Mouse (Mus musculus) hindbrain, embryonic 14.5 days (tissue): ENCODE results near the gene Tbc1d22a. TPM values are rescaled to one million over a fixed set of nuclear protein-coding genes. Genes with fewer than 3 reads are reported as not detected.
"Not testable (repeated sequence)": the region's sequence is repeated elsewhere in the genome, so short reads cannot be mapped to it uniquely, and the experiment has no call there.

Source experiments
- ATAC-seq: fragments of 200-750 bp; cut with Nextera tagmentation; 2 replicates; pipeline ENCODE4 v1.8.0; 2017; ENCODE audit warnings: moderate number of reproducible peaks, mild to moderate bottlenecking, moderate TSS enrichment, moderate library complexity; ENCODE audit not compliant: low FRiP score
- DNase-seq: peaks from one replicate; pipeline ENCODE4 v3.0.0-alpha.2; 2015; ENCODE audit warnings: low spot score
- H3K27ac ChIP-seq: fragments of 300-500 bp; sonication (generic); 2 replicates; pipeline ENCODE4 v1.5.1; 2014; ENCODE audit warnings: mild to moderate bottlenecking, moderate library complexity
- H3K27me3 ChIP-seq: fragments of 300-500 bp; sonication (generic); 2 replicates; pipeline ENCODE4 v1.6.1; 2014; ENCODE audit warnings: mild to moderate bottlenecking, low read length, mixed read lengths; ENCODE audit not compliant: control insufficient read depth, insufficient read depth
- H3K36me3 ChIP-seq: fragments of 300-500 bp; sonication (generic); replicated peaks from 2 replicates; pipeline ENCODE4 v1.6.1; 2014; ENCODE audit not compliant: control insufficient read depth, insufficient read depth
- H3K4me1 ChIP-seq: fragments of 300-500 bp; sonication (generic); replicated peaks from 2 replicates; pipeline ENCODE4 v1.6.1; 2014; ENCODE audit warnings: antibody characterized with exemption, low read length, mixed read lengths; ENCODE audit not compliant: control insufficient read depth, insufficient read depth
- H3K4me2 ChIP-seq: fragments of 300-500 bp; sonication (generic); replicated peaks from 2 replicates; pipeline ENCODE4 v1.6.1; 2014; ENCODE audit warnings: mild to moderate bottlenecking, moderate library complexity
- H3K4me3 ChIP-seq: fragments of 300-500 bp; sonication (generic); replicated peaks from 2 replicates; pipeline ENCODE4 v1.5.1; 2014; ENCODE audit warnings: mild to moderate bottlenecking, low read length
- H3K9ac ChIP-seq: fragments of 300-500 bp; sonication (generic); 2 replicates; pipeline ENCODE4 v1.6.1; 2014
- H3K9me3 ChIP-seq: fragments of 300-500 bp; sonication (generic); 2 replicates; pipeline ENCODE4 v1.6.1; 2016; ENCODE audit warnings: low read length; ENCODE audit not compliant: control insufficient read depth
- WGBS: fragments of 180-500 bp; shearing (Covaris S2); extraction: QIAGEN DNeasy Blood & Tissue Kit; methylation state at CpG from one replicate; pipeline ENCODE4 v1.1.7; 2014; 5-methylcytosine and 5-hydroxymethylcytosine counted together
- polyA plus RNA-seq: library from polyadenylated mRNA; unstranded; fragments of >200 nt; fragmentation: Nextera tagmentation; extraction: Ambion mirVana; gene quantifications from 2 replicates; pipeline ENCODE4 v1.2.1, GENCODE M21; 2014

Gene Tbc1d22a
- polyA plus RNA-seq, 1 experiment from 2014 or later, result 10.7 TPM

GRCm38 (mm10) chr15:86212193-86212592 lies 2.1 kb upstream of the Tbc1d22a start:
- not testable (repeated sequence) for H3K36me3 ChIP-seq, H3K4me2 ChIP-seq, H3K27ac ChIP-seq, H3K9ac ChIP-seq, H3K4me3 ChIP-seq, H3K9me3 ChIP-seq, DNase-seq, H3K27me3 ChIP-seq, ATAC-seq
- H3K4me1 ChIP-seq, result peaks cover 27% of the 10 kb centered on the region
- 87% methylated on average over 5 of the region's 5 CpGs for WGBS

GRCm38 (mm10) chr15:86214549-86215201 lies 416 bp downstream of the Tbc1d22a start:
- 0 out of 2 replicates have a peak, but pooled peaks cover 5% of the 10 kb centered on the region for H3K36me3 ChIP-seq
- 14% methylated on average over 25 of the region's 25 CpGs for WGBS
- no peaks in the 10 kb centered on the region for H3K27me3 ChIP-seq
- H3K4me1 ChIP-seq, result peaks cover 27% of the 10 kb centered on the region
- ATAC-seq (0 out of 2 replicates have a peak, but pooled peaks have one; percentile 18), DNase-seq (no peak)
- H3K27ac ChIP-seq, result peak overlapping the region; percentile 92
- H3K9me3 ChIP-seq, result no peaks in the 10 kb centered on the region
- peak overlapping the region; percentile 87 for H3K9ac ChIP-seq
- peak overlapping the region; percentile 98 for H3K4me2 ChIP-seq
- peak overlapping the region; percentile 79 for H3K4me3 ChIP-seq

GRCm38 (mm10) chr15:86216641-86217040 lies 2.4 kb downstream of the Tbc1d22a start:
- H3K4me2 ChIP-seq, DNase-seq, H3K27me3 ChIP-seq, H3K9me3 ChIP-seq, H3K9ac ChIP-seq, H3K27ac ChIP-seq, H3K36me3 ChIP-seq, ATAC-seq, H3K4me3 ChIP-seq: not testable (repeated sequence)
- H3K4me1 ChIP-seq, result peaks cover 23% of the 10 kb centered on the region
- 89% methylated on average over 9 of the region's 9 CpGs for WGBS

- 84% methylated on average over 7 of the region's 7 CpGs for WGBS
- no peaks in the 10 kb centered on the region for H3K36me3 ChIP-seq
- H3K9me3 ChIP-seq, result no peaks in the 10 kb centered on the region
- no peak overlapping the region for H3K4me2 ChIP-seq
- no peak overlapping the region for H3K4me3 ChIP-seq
- H3K27ac ChIP-seq, result no peak overlapping the region
- no peak overlapping the region for H3K9ac ChIP-seq
- H3K4me1 ChIP-seq, result peaks cover 8% of the 10 kb centered on the region
- no peak for DNase-seq
- no peak for ATAC-seq
- no peaks in the 10 kb centered on the region for H3K27me3 ChIP-seq
Measured at GRCm38 (mm10) chr15:86219534-86220228, 5.4 kb downstream of the Tbc1d22a start.

- DNase-seq (no peak), ATAC-seq (no peak)
- Histone ChIP-seq H3K27ac (no peak overlapping the region), H3K4me1 (peaks cover 2% of the 10 kb centered on the region; the same call in 1 of the 2 replicates), H3K27me3 (no peaks in the 10 kb centered on the region), H3K4me2 (no peak overlapping the region), H3K9me3 (no peaks in the 10 kb centered on the region), H3K9ac (no peak overlapping the region), H3K4me3 (no peak overlapping the region), H3K36me3 (no peaks in the 10 kb centered on the region)
- WGBS, result 82% methylated on average over 5 of the region's 5 CpGs
Measured at GRCm38 (mm10) chr15:86220229-86220630, 6.0 kb downstream of the Tbc1d22a start.

GRCm38 (mm10) chr15:86220715-86221114 lies 6.5 kb downstream of the Tbc1d22a start:
- Histone ChIP-seq H3K4me2 (no peak overlapping the region), H3K27me3 (no peaks in the 10 kb centered on the region), H3K4me1 (no peaks in the 10 kb centered on the region), H3K9ac (no peak overlapping the region), H3K27ac (no peak overlapping the region), H3K4me3 (no peak overlapping the region), H3K9me3 (no peaks in the 10 kb centered on the region), H3K36me3 (no peaks in the 10 kb centered on the region)
- ATAC-seq (no peak), DNase-seq (no peak)
- WGBS, result 86% methylated on average over 4 of the region's 4 CpGs

- Histone ChIP-seq H3K36me3 (no peaks in the 10 kb centered on the region), H3K4me1 (no peaks in the 10 kb centered on the region), H3K27me3 (no peaks in the 10 kb centered on the region), H3K27ac (no peak overlapping the region), H3K9me3 (no peaks in the 10 kb centered on the region), H3K9ac (no peak overlapping the region), H3K4me2 (no peak overlapping the region), H3K4me3 (no peak overlapping the region)
- 77% methylated on average over 4 of the region's 4 CpGs for WGBS
- DNase-seq (no peak), ATAC-seq (no peak)
Measured at GRCm38 (mm10) chr15:86221369-86221768, 7.1 kb downstream of the Tbc1d22a start.

GRCm38 (mm10) chr15:86221901-86222300 lies 7.6 kb downstream of the Tbc1d22a start:
- DNase-seq, H3K36me3 ChIP-seq, ATAC-seq, H3K4me2 ChIP-seq, H3K4me3 ChIP-seq, H3K9ac ChIP-seq, H3K9me3 ChIP-seq, H3K27ac ChIP-seq, H3K27me3 ChIP-seq, H3K4me1 ChIP-seq: not testable (repeated sequence)
- 88% methylated on average over 11 of the region's 11 CpGs for WGBS

- WGBS, result 88% methylated on average over 7 of the region's 7 CpGs
- no peaks in the 10 kb centered on the region for H3K27me3 ChIP-seq
- no peak overlapping the region for H3K9ac ChIP-seq
- H3K4me1 ChIP-seq, result no peaks in the 10 kb centered on the region
- DNase-seq (no peak), ATAC-seq (no peak)
- H3K4me2 ChIP-seq, result no peak overlapping the region
- H3K4me3 ChIP-seq, result no peak overlapping the region
- no peaks in the 10 kb centered on the region for H3K36me3 ChIP-seq
- no peak overlapping the region for H3K27ac ChIP-seq
- H3K9me3 ChIP-seq, result no peaks in the 10 kb centered on the region
Measured at GRCm38 (mm10) chr15:86224972-86225551, 10.8 kb downstream of the Tbc1d22a start.
